Mouse (Mus musculus): Measurements from ENCODE around the gene Carmil1. TPM values are rescaled to one million over a fixed set of nuclear protein-coding genes. Genes with fewer than 3 reads are reported as not detected.

Carmil1 gene
- polyA plus RNA-seq, 1 experiment from 2014 or later = 16.6 TPM

DNA sequence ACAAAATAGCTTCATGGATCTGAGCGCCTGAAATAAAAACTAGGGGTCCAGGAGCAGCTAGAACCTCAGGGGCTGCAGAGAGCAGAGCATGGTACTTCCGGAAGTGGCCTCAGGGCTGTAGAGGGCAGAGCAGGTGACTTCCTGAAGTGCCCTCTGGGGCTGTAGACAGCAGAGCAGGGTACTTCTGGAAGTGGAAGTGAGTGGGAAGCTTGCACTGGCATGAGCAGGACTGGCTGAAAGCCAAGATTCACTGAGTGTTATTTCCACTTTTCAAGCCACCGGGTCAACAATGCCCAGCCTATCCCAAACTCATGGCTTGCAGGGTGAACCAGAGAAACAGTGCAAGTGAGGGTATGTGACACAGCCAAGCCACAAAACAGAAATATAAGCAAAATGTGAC, 243.1 kb downstream of the Carmil1 start:
- Histone ChIP-seq H3K36me3 (ENCODE audit: control insufficient read depth, insufficient read depth, low read length) (no peaks in the 10 kb centered on the region), H3K27ac (ENCODE audit: low read depth, low read length) (no peak overlapping the region), H3K4me1 (ENCODE audit: control insufficient read depth, insufficient read depth, low read length) (no peaks in the 10 kb centered on the region), H3K4me3 (ENCODE audit: low read depth, low read length) (no peak overlapping the region), H3K9ac (ENCODE audit: low read length) (no peak overlapping the region), H3K27me3 (ENCODE audit: control insufficient read depth, insufficient read depth, low read length) (no peaks in the 10 kb centered on the region), H3K9me3 (ENCODE audit: control insufficient read depth, low read length) (no peaks in the 10 kb centered on the region), H3K4me2 (no peak overlapping the region)
- DNase-seq (ENCODE audit: low spot score, missing footprints) = no peak
- 87% methylated on average over 3 of the region's 3 CpGs for WGBS
- no peak for ATAC-seq (ENCODE audit: low FRiP score)

DNA sequence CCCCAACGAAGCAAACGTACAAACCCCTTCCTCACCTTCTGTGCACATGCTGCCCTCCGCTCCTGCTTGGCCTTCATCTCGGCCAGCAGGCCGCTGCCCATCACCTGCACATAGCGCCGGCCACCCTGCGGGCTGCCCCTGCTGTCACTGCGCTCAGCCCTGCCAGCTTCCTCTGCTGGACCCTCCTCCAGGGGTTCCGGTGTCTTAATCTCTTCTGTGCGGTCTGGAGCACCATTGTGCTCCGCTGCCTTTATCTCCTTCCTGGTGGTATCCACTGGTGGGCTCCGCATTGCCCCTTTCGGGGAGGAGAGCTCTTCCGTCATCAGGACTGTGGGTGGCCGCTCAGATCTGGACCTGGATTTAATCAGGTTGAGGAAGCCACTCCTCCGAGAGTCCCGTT, 244.4 kb downstream of the Carmil1 start:
- H3K27me3 ChIP-seq (ENCODE audit: control insufficient read depth, insufficient read depth, low read length) = no peaks in the 10 kb centered on the region
- H3K4me1 ChIP-seq (ENCODE audit: control insufficient read depth, insufficient read depth, low read length) = no peaks in the 10 kb centered on the region
- no peaks in the 10 kb centered on the region for H3K9me3 ChIP-seq (ENCODE audit: control insufficient read depth, low read length)
- DNase-seq (ENCODE audit: low spot score, missing footprints) = no peak
- no peaks in the 10 kb centered on the region for H3K36me3 ChIP-seq (ENCODE audit: control insufficient read depth, insufficient read depth, low read length)
- no peak overlapping the region for H3K27ac ChIP-seq (ENCODE audit: low read depth, low read length)
- WGBS = 65% methylated on average over 18 of the region's 18 CpGs
- H3K4me3 ChIP-seq (ENCODE audit: low read depth, low read length) = no peak overlapping the region
- no peak overlapping the region for H3K4me2 ChIP-seq
- no peak overlapping the region for H3K9ac ChIP-seq (ENCODE audit: low read length)
- no peak for ATAC-seq (ENCODE audit: low FRiP score)

DNA sequence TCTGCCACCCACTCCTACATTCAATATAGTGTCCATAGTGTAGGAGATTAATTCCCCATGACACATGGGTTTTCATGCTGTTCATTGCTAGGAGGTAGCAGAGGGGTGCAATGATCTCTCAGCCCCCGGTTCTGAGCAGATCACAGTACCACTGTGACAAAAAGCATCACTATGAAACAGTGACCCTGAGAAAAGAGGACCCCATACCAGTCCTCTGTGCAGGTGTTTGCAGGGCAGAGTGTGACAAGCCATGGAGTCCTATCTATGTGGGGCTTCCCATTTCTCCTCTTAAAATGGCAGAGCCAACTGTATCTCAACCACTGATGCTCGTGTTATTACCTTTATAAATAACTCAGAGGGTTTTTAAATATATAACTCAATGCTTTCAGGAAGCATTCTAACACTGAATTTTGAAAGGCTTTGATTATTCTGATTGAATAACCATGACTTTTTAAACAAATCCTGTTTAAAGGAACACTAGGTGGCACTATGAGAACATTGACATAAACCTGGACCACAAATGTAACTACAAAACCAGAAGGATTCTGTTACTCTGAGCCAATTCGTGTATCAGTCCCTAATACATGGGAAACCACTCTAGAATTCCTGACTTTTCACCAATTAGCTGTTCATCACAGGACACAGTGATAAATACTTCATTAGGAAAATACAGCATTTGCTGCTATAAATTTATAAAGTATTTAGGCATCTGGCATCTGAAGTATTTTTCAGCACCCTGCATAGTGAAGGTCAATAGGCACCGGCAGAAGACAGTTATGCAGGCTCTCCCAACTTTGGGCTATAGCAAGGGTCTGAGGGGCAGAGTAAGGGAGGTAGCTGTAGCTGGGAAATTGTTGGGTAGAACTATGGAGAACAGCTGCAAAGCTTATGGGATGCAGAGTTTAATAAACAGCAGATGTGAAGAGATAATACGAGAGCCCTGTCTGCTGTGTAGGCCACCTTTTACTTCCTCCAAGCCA, 253.1 kb downstream of the Carmil1 start:
- 73% methylated on average over 5 of the region's 5 CpGs for whole genome bisulfite sequencing
- ATAC-seq (ENCODE audit: low FRiP score) (no peak), DNase-seq (ENCODE audit: low spot score, missing footprints) (no peak)
- H3K27ac ChIP-seq (ENCODE audit: low read depth, low read length) = no peak overlapping the region
- no peak overlapping the region for H3K4me2 ChIP-seq
- no peaks in the 10 kb centered on the region for H3K27me3 ChIP-seq (ENCODE audit: control insufficient read depth, insufficient read depth, low read length)
- H3K9ac ChIP-seq (ENCODE audit: low read length) = no peak overlapping the region
- no peaks in the 10 kb centered on the region for H3K9me3 ChIP-seq (ENCODE audit: control insufficient read depth, low read length)
- H3K36me3 ChIP-seq (ENCODE audit: control insufficient read depth, insufficient read depth, low read length) = no peaks in the 10 kb centered on the region
- H3K4me3 ChIP-seq (ENCODE audit: low read depth, low read length) = no peak overlapping the region
- H3K4me1 ChIP-seq (ENCODE audit: control insufficient read depth, insufficient read depth, low read length) = no peaks in the 10 kb centered on the region

DNA sequence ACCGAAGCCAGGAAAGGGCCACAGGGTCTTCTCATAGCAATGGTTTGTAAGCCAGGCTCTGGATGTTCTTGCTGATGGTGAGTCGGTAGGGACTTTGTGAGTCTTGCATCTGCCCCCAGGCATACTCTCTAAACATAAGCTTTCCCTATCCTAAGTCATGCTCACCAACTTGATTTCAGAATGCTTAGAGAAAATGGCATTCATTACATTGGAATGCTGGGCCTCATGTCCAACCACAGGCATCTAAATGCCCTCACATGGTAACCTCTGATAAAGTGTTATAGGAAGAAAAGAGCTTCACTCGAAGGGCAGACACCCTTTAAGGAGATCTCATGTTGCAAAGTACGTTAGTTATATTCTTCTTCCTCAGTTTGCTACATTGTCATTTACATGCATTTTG, 262.1 kb downstream of the Carmil1 start:
- Histone ChIP-seq H3K36me3 (ENCODE audit: control insufficient read depth, insufficient read depth, low read length) (no peaks in the 10 kb centered on the region), H3K4me1 (ENCODE audit: control insufficient read depth, insufficient read depth, low read length) (no peaks in the 10 kb centered on the region), H3K27ac (ENCODE audit: low read depth, low read length) (no peak overlapping the region), H3K4me3 (ENCODE audit: low read depth, low read length) (no peak overlapping the region), H3K27me3 (ENCODE audit: control insufficient read depth, insufficient read depth, low read length) (no peaks in the 10 kb centered on the region), H3K9ac (ENCODE audit: low read length) (no peak overlapping the region), H3K4me2 (no peak overlapping the region), H3K9me3 (ENCODE audit: control insufficient read depth, low read length) (no peaks in the 10 kb centered on the region)
- no peak for ATAC-seq (ENCODE audit: low FRiP score)
- DNase-seq (ENCODE audit: low spot score, missing footprints) = no peak
- WGBS = 89% methylated on average over 4 of the region's 4 CpGs

DNA sequence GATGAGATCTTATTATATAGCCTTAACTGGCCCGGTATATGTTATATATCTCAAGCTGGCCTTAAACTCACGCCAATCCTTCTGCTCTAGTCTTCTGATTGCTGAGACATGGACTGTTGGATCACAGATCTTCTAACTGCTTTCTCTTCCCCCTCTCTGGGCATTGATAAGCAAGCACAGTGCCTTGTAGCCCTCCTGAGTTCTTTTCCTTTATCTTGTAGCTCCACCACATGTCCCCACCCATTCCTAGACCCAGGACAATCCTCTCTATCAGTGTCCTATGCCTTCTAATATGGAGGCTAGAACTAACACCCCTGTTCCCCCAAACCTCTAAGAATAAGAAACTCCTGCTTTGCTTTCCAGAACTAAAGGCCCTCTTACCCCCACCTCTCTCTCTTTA, 275.1 kb downstream of the Carmil1 start:
- Histone ChIP-seq H3K27me3 (ENCODE audit: control insufficient read depth, insufficient read depth, low read length) (no peaks in the 10 kb centered on the region), H3K36me3 (ENCODE audit: control insufficient read depth, insufficient read depth, low read length) (no peaks in the 10 kb centered on the region), H3K4me1 (ENCODE audit: control insufficient read depth, insufficient read depth, low read length) (no peaks in the 10 kb centered on the region), H3K27ac (ENCODE audit: low read depth, low read length) (no peak overlapping the region), H3K9me3 (ENCODE audit: control insufficient read depth, low read length) (no peaks in the 10 kb centered on the region), H3K4me3 (ENCODE audit: low read depth, low read length) (no peak overlapping the region), H3K9ac (ENCODE audit: low read length) (no peak overlapping the region), H3K4me2 (no peak overlapping the region)
- DNase-seq (ENCODE audit: low spot score, missing footprints) (no peak), ATAC-seq (ENCODE audit: low FRiP score) (no peak)
- 78% methylated on average over 2 of the region's 2 CpGs for WGBS

DNA sequence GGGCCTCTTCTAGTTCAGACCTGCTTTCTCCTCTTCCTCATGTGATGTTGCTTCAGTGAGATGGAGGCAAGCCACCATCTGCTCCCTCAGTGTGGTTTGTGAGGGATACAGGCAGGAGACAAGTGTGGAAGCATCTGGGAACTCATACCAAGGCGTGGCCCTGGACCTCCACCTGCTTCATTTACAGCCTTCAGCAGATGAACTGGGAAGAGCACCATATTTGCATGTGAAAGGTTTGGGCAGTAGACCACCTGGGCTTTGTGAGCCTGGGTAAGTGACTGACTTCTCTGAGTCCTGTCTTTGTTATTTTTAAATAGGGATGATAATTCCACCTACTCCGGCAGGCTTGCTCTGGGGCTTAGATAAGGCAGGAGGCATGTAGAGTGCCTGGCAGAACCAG, 278.8 kb downstream of the Carmil1 start:
- H3K4me1 ChIP-seq (ENCODE audit: control insufficient read depth, insufficient read depth, low read length) = no peaks in the 10 kb centered on the region
- DNase-seq (ENCODE audit: low spot score, missing footprints) (no peak), ATAC-seq (ENCODE audit: low FRiP score) (no peak)
- H3K4me3 ChIP-seq (ENCODE audit: low read depth, low read length) = no peak overlapping the region
- no peaks in the 10 kb centered on the region for H3K9me3 ChIP-seq (ENCODE audit: control insufficient read depth, low read length)
- H3K36me3 ChIP-seq (ENCODE audit: control insufficient read depth, insufficient read depth, low read length) = no peaks in the 10 kb centered on the region
- WGBS = 74% methylated on average over 2 of the region's 2 CpGs
- H3K9ac ChIP-seq (ENCODE audit: low read length) = no peak overlapping the region
- H3K4me2 ChIP-seq = no peak overlapping the region
- no peaks in the 10 kb centered on the region for H3K27me3 ChIP-seq (ENCODE audit: control insufficient read depth, insufficient read depth, low read length)
- H3K27ac ChIP-seq (ENCODE audit: low read depth, low read length) = no peak overlapping the region

DNA sequence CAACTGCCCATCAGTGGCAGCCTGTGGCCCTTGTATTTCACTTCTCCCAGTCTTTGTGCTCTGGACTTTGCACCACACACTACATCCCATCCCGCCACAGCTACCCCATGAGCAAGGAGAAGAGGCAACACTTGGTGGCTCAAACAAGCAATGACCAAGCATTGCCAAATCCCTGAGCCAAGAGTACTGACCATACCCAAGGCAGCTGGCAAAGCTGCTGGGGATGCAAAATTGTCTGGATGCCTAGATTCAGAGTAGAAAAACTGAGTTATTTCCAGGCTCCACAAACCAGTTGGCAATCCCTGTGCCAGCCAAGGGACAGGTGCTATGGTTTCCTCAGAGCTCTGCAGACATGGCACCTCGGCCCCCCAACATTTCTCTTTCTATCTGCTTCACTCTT, 279.5 kb downstream of the Carmil1 start:
- no peaks in the 10 kb centered on the region for H3K27me3 ChIP-seq (ENCODE audit: control insufficient read depth, insufficient read depth, low read length)
- no peak overlapping the region for H3K4me2 ChIP-seq
- H3K27ac ChIP-seq (ENCODE audit: low read depth, low read length) = no peak overlapping the region
- DNase-seq (ENCODE audit: low spot score, missing footprints) = no peak
- ATAC-seq (ENCODE audit: low FRiP score) = no peak
- no peaks in the 10 kb centered on the region for H3K4me1 ChIP-seq (ENCODE audit: control insufficient read depth, insufficient read depth, low read length)
- no peak overlapping the region for H3K9ac ChIP-seq (ENCODE audit: low read length)
- H3K9me3 ChIP-seq (ENCODE audit: control insufficient read depth, low read length) = no peaks in the 10 kb centered on the region
- 85% methylated on average over 2 of the region's 2 CpGs for WGBS
- no peak overlapping the region for H3K4me3 ChIP-seq (ENCODE audit: low read depth, low read length)
- H3K36me3 ChIP-seq (ENCODE audit: control insufficient read depth, insufficient read depth, low read length) = no peaks in the 10 kb centered on the region

DNA sequence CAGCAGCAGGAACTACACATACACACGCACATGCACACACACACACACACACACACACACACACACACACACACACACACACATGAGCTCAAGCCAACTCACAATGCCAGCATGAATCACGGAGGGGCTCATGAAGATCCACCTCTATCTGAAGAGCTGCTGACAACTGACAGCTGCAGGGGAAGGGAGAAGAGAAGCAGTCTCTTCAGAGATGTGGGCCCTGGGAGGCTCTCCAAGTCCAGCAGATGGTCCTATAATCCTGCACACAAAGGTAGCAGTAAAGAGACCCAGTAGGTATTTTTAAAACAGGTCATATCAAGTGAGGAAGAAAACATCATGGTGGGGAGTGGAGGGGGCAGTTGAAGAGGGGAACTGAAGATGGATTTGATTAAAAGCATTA, 281.8 kb downstream of the Carmil1 start:
- Histone ChIP-seq H3K4me2 (no peak overlapping the region), H3K4me3 (ENCODE audit: low read depth, low read length) (no peak overlapping the region), H3K36me3 (ENCODE audit: control insufficient read depth, insufficient read depth, low read length) (no peaks in the 10 kb centered on the region), H3K9ac (ENCODE audit: low read length) (no peak overlapping the region), H3K27ac (ENCODE audit: low read depth, low read length) (no peak overlapping the region), H3K9me3 (ENCODE audit: control insufficient read depth, low read length) (no peaks in the 10 kb centered on the region), H3K27me3 (ENCODE audit: control insufficient read depth, insufficient read depth, low read length) (no peaks in the 10 kb centered on the region; the same call in 1 of the 2 replicates), H3K4me1 (ENCODE audit: control insufficient read depth, insufficient read depth, low read length) (no peaks in the 10 kb centered on the region)
- ATAC-seq (ENCODE audit: low FRiP score) (no peak), DNase-seq (ENCODE audit: low spot score, missing footprints) (no peak)
- 86% methylated on average over 2 of the region's 2 CpGs for WGBS

DNA sequence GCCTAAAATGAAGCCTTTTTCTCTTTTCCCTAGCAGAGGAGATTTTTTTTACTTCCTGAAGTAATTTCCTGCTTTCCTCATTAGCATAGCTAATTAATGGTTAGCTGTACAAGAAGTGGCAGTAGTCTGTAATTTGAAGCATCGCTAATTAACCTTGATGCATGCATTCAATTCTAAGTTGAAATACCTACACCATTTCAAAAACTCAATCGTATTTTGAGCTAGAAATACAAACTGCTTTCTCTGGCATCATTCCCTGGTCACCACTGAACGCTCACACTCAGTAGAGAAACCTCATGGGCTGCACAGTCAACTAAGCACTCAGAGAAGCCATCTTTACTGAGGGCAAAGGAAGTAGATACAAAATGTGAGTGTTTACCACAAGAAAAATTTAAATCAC, 285.8 kb downstream of the Carmil1 start:
- no peaks in the 10 kb centered on the region for H3K36me3 ChIP-seq (ENCODE audit: control insufficient read depth, insufficient read depth, low read length)
- H3K4me2 ChIP-seq = no peak overlapping the region
- peaks cover 6% of the 10 kb centered on the region; the same call in 1 of the 2 replicates for H3K4me1 ChIP-seq (ENCODE audit: control insufficient read depth, insufficient read depth, low read length)
- no peak overlapping the region for H3K4me3 ChIP-seq (ENCODE audit: low read depth, low read length)
- ATAC-seq (ENCODE audit: low FRiP score) (no peak), DNase-seq (ENCODE audit: low spot score, missing footprints) (no peak)
- no peak overlapping the region for H3K9ac ChIP-seq (ENCODE audit: low read length)
- H3K9me3 ChIP-seq (ENCODE audit: control insufficient read depth, low read length) = no peaks in the 10 kb centered on the region
- no peak overlapping the region for H3K27ac ChIP-seq (ENCODE audit: low read depth, low read length)
- peaks cover 2% of the 10 kb centered on the region; the same call in 1 of the 2 replicates for H3K27me3 ChIP-seq (ENCODE audit: control insufficient read depth, insufficient read depth, low read length)
- WGBS = 79% methylated on average over 3 of the region's 3 CpGs

Data from midbrain, embryonic 11.5 days (tissue).